Mouse (Mus musculus): ENCODE data around the gene Taok3.

DNA sequence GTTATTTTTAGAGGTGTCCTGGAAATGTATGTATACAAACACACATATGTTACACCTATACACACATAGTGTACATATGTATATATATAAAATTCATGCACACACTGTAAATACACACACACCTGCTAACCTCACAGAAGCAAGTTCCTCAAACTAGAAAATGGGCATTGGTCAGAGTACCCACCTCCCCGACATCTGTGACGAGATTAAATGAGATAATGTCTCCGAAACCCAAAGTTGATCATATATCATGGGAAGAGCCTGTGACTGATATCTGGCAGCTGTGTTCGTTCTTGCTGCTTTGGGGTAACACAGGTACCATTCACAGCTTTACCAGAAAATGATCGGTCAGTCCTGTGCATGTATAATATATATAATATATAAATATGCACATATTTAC is 16.6 kb downstream of the Taok3 start:
- TF ChIP-seq MAX (IDR thresholded peaks at IDR 0.05; ENCODE audit: low read depth) (no peak), POLR2A (IDR thresholded peaks at IDR 0.05; ENCODE audit: insufficient read length, low read depth) (no peak), TCF12 (IDR thresholded peaks at IDR 0.05; ENCODE audit: insufficient read depth, poor library complexity, severe bottlenecking) (no peak), TCF3 (IDR thresholded peaks at IDR 0.05; ENCODE audit: insufficient read length, low read depth) (no peak), SRF (IDR thresholded peaks at IDR 0.05; ENCODE audit: control insufficient read depth, insufficient read length, low read depth) (no peak), POLR2AphosphoS2 (IDR thresholded peaks at IDR 0.05; ENCODE audit: insufficient read length, low read depth) (no peak), E2F4 (IDR thresholded peaks at IDR 0.05; ENCODE audit: insufficient read depth) (no peak)

Measured in myocyte (in vitro differentiated cells).